Mouse (Mus musculus) hindbrain, embryonic 15.5 days (tissue): Measurements from ENCODE around the gene Slc4a3. TPM values are rescaled to one million over a fixed set of nuclear protein-coding genes. Genes with fewer than 3 reads are reported as not detected.

ENCODE experiments used
- ATAC-seq: fragments of 200-750 bp; cut with Nextera tagmentation; 2 replicates; pipeline ENCODE4 v1.8.0; 2017; ENCODE audit warnings: low read depth, moderate number of reproducible peaks, moderate TSS enrichment; ENCODE audit not compliant: low FRiP score
- H3K27ac ChIP-seq: fragments of 300-500 bp; sonication (generic); replicated peaks from 2 replicates; pipeline ENCODE4 v1.5.1; 2015; ENCODE audit warnings: mild to moderate bottlenecking, inconsistent platforms
- H3K27me3 ChIP-seq: fragments of 300-500 bp; sonication (generic); 2 replicates; pipeline ENCODE4 v1.6.1; 2015; ENCODE audit warnings: control low read depth, inconsistent platforms
- H3K36me3 ChIP-seq: fragments of 300-500 bp; sonication (generic); 2 replicates; pipeline ENCODE4 v1.6.1; 2015; ENCODE audit warnings: control low read depth, inconsistent platforms
- H3K4me1 ChIP-seq: fragments of 300-500 bp; sonication (generic); replicated peaks from 2 replicates; pipeline ENCODE4 v1.6.1; 2015; ENCODE audit warnings: control low read depth, inconsistent platforms
- H3K4me2 ChIP-seq: fragments of 300-500 bp; sonication (generic); 2 replicates; pipeline ENCODE4 v1.6.1; 2015; ENCODE audit warnings: moderate library complexity, mild to moderate bottlenecking, inconsistent platforms
- H3K4me3 ChIP-seq: fragments of 300-500 bp; sonication (generic); 2 replicates; pipeline ENCODE4 v1.5.1; 2015; ENCODE audit warnings: mild to moderate bottlenecking, inconsistent platforms
- H3K9ac ChIP-seq: fragments of 300-500 bp; sonication (generic); 2 replicates; pipeline ENCODE4 v1.6.1; 2015; ENCODE audit warnings: inconsistent platforms
- H3K9me3 ChIP-seq: fragments of 300-500 bp; sonication (generic); 2 replicates; pipeline ENCODE4 v1.6.1; 2016; ENCODE audit warnings: control low read depth, inconsistent platforms
- WGBS: fragments of 180-500 bp; shearing (Covaris S2); methylation state at CpG from one replicate; pipeline ENCODE4 v1.1.7; 2015; 5-methylcytosine and 5-hydroxymethylcytosine counted together
- polyA plus RNA-seq: library from polyadenylated mRNA; unstranded; fragments of >200 nt; fragmentation: Nextera tagmentation; extraction: Ambion mirVana; gene quantifications from 2 replicates; pipeline ENCODE4 v1.2.1, GENCODE M21; 2015

Gene Slc4a3
- polyA plus RNA-seq, 1 experiment from 2014 or later, result 77.2 TPM

GRCm38 (mm10) chr1:75532280-75533172, 13.5 kb upstream of the Slc4a3 start:
- H3K4me2 ChIP-seq, result no peak overlapping the region
- no peaks in the 10 kb centered on the region for H3K9me3 ChIP-seq
- peaks cover 52% of the 10 kb centered on the region for H3K36me3 ChIP-seq
- no peak overlapping the region for H3K27ac ChIP-seq
- no peaks in the 10 kb centered on the region for H3K27me3 ChIP-seq
- 92% methylated on average over 19 of the region's 19 CpGs for WGBS
- H3K4me3 ChIP-seq, result no peak overlapping the region
- no peaks in the 10 kb centered on the region for H3K4me1 ChIP-seq
- ATAC-seq, result no peak
- H3K9ac ChIP-seq, result no peak overlapping the region

DNA sequence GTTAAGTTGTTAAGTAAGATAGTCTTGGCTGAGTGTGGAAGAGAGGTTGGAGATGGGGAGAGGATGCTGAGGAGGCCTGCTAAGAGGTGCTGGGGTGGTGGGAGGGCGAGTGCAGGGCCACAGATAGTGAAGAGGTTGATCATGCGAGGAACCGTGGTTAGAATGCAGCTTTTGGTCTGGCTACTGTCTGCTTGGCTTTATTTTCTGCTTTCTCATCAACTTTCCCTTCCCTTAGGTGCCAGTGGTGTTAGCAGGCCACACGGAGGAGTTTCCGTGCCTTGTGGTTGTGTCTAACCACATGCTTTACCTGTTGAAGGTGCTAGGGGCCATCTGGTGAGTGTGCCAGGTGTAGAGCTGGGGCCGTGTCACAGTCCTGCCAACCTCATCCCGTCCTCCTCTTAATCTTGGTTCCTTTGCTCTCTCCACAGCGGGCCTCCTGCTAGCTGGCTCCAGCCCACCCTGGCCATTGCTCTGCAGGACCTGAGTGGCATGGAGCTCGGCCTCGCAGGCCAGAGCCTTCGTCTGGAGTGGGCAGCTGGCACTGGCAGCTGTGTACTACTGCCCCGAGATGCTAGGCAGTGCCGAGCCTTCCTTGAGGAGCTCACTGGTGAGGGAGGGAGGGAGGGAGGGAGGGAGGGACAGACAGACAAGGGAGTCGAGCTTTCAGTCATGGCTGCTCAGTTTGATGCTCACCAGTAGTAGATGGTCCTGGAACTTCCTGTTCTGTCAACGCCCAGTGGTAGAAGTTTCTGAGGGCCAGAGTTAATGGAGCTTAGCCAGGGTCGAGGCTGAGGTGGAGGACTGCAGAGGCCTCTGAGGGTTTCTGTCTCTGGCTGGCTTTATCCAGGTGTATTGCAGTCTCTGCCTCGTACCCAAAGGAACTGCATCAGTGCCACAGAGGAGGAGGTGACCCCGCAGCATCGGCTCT, 12.5 kb upstream of the Slc4a3 start:
- WGBS, result 90% methylated on average over 19 of the region's 19 CpGs
- Histone ChIP-seq H3K4me2 (no peak overlapping the region), H3K4me1 (no peaks in the 10 kb centered on the region), H3K27me3 (no peaks in the 10 kb centered on the region), H3K9me3 (no peaks in the 10 kb centered on the region), H3K4me3 (no peak overlapping the region), H3K9ac (no peak overlapping the region), H3K36me3 (peaks cover 41% of the 10 kb centered on the region), H3K27ac (no peak overlapping the region)
- no peak for ATAC-seq

GRCm38 (mm10) chr1:75537587-75537986, 8.5 kb upstream of the Slc4a3 start:
- H3K9me3 ChIP-seq, result no peaks in the 10 kb centered on the region
- ATAC-seq, result no peak
- no peaks in the 10 kb centered on the region for H3K27me3 ChIP-seq
- H3K27ac ChIP-seq, result no peak overlapping the region
- no peak overlapping the region for H3K4me2 ChIP-seq
- H3K4me3 ChIP-seq, result no peak overlapping the region
- H3K9ac ChIP-seq, result no peak overlapping the region
- 88% methylated on average over 2 of the region's 2 CpGs for WGBS
- H3K36me3 ChIP-seq, result peaks cover 28% of the 10 kb centered on the region; the same call in 1 of the 2 replicates
- no peaks in the 10 kb centered on the region for H3K4me1 ChIP-seq

DNA sequence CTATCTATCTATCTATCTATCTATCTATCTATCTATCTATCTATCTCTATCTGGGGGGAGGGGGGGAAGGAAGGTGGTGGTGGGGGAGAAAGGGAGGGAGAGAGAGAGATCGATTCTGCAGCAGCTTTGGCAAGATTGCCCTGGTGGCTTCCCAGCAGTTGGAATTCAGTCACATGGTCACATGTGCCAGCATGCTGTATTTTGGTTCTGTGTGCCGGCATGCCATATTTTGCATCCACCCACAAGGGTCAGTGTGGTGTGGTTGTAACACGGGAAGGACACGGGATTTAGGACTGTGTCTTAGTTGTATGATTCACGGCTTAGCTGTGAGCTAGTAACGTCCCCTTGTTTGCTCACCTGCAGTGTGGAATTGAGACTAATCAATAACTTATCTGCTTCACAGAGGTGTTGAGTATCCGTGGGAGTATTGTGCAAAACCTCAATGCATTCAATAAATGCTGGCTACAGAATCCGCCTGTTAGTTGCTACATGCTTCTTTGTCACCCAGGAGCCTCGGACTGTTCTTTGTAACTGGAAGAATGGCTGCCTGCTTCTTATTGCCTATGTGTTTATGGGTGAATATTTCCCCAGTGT, 7.4 kb upstream of the Slc4a3 start:
- H3K27me3 ChIP-seq, result no peaks in the 10 kb centered on the region
- H3K4me3 ChIP-seq, result no peak overlapping the region
- H3K9ac ChIP-seq, result no peak overlapping the region
- peaks cover 23% of the 10 kb centered on the region; the same call in 1 of the 2 replicates for H3K36me3 ChIP-seq
- WGBS, result 80% methylated on average over 9 of the region's 9 CpGs
- no peak for ATAC-seq
- H3K4me1 ChIP-seq, result no peaks in the 10 kb centered on the region
- H3K27ac ChIP-seq, result no peak overlapping the region
- H3K9me3 ChIP-seq, result no peaks in the 10 kb centered on the region
- no peak overlapping the region for H3K4me2 ChIP-seq

GRCm38 (mm10) chr1:75541496-75541895, 4.6 kb upstream of the Slc4a3 start:
- H3K27me3 ChIP-seq, result no peaks in the 10 kb centered on the region
- H3K4me3 ChIP-seq, result no peak overlapping the region
- H3K4me2 ChIP-seq, result no peak overlapping the region
- no peak for ATAC-seq
- WGBS, result 92% methylated on average over 7 of the region's 7 CpGs
- no peak overlapping the region for H3K9ac ChIP-seq
- peaks cover 1% of the 10 kb centered on the region; the same call in 1 of the 2 replicates for H3K36me3 ChIP-seq
- H3K27ac ChIP-seq, result no peak overlapping the region
- peaks cover 7% of the 10 kb centered on the region for H3K4me1 ChIP-seq
- H3K9me3 ChIP-seq, result no peaks in the 10 kb centered on the region

- no peak overlapping the region for H3K9ac ChIP-seq
- H3K36me3 ChIP-seq, result peaks cover 7% of the 10 kb centered on the region; the same call in 1 of the 2 replicates
- WGBS, result 92% methylated on average over 6 of the region's 6 CpGs
- no peak overlapping the region for H3K4me3 ChIP-seq
- H3K4me1 ChIP-seq, result peaks cover 21% of the 10 kb centered on the region
- H3K27me3 ChIP-seq, result no peaks in the 10 kb centered on the region
- H3K4me2 ChIP-seq, result no peak overlapping the region
- ATAC-seq, result no peak
- H3K27ac ChIP-seq, result no peak overlapping the region
- H3K9me3 ChIP-seq, result no peaks in the 10 kb centered on the region
Observed at GRCm38 (mm10) chr1:75544351-75544750, 1.7 kb upstream of the Slc4a3 start.

DNA sequence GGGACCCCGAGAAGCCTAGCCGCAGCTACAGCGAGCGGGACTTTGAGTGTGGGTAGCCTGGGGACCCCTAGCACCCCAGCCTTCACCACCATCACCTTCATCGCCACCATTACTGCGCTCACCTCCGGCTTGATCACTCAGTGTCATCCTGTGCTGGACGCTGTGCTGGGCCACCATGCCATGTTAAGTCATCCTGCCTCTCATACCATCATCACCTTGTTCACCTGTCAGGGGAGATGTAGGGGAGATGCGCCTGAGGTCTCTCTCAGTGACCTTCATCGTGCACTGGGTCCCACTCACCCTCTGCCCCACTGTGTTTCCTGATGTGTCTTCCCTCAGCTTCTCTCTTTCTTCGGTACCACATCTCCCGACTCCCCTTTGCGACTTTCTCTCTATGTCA, 1.3 kb downstream of the Slc4a3 start:
- 98% methylated on average over 13 of the region's 13 CpGs for WGBS
- Histone ChIP-seq H3K36me3 (peaks cover 33% of the 10 kb centered on the region; the same call in 1 of the 2 replicates), H3K9ac (no peak overlapping the region), H3K4me3 (peak overlapping the region; percentile 78), H3K27me3 (no peaks in the 10 kb centered on the region), H3K9me3 (no peaks in the 10 kb centered on the region), H3K27ac (no peak overlapping the region), H3K4me1 (peaks cover 21% of the 10 kb centered on the region), H3K4me2 (peak overlapping the region; percentile 76)
- ATAC-seq, result 0 out of 2 replicates have a peak, but pooled peaks have one; percentile 1

DNA sequence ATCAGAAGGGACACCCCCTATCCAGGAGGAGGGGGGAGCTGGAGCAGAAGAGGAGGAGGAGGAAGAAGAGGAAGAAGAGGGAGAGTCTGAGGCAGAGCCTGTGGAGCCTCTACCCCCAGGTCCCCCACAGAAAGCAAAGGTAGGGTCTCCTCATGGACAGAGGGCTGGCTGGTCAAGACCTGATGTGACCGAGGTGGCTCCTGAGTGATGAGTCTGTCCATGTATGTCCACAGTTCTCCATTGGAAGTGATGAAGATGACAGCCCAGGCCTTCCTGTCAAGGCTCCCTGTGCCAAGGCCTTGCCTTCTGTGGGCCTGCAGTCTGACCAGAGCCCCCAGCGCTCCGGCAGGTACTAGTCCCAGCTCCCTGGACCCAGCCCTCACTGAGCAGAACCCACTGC, 2.0 kb downstream of the Slc4a3 start:
- Histone ChIP-seq H3K4me2 (no peak overlapping the region), H3K36me3 (peaks cover 40% of the 10 kb centered on the region), H3K4me1 (peaks cover 21% of the 10 kb centered on the region), H3K27me3 (no peaks in the 10 kb centered on the region), H3K9me3 (no peaks in the 10 kb centered on the region), H3K9ac (no peak overlapping the region), H3K4me3 (no peak overlapping the region), H3K27ac (no peak overlapping the region)
- 94% methylated on average over 3 of the region's 3 CpGs for WGBS
- no peak for ATAC-seq

DNA sequence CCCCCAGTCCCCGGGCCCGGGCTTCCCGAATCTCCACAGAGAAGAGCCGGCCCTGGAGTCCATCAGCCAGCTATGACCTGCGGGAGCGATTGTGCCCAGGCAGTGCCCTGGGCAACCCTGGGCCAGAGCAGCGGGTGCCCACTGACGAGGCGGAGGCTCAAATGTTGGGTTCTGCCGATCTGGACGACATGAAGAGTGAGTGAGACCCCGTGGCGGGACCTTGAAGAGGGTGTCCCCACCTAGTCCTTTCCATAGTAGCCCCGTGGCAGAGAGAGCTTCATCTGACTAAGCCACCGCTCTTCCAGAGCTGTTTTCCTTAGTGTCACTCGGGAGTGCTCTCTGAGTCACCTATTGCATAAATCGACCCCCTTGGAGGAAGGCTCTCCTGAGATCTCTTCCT, 2.8 kb downstream of the Slc4a3 start:
- Histone ChIP-seq H3K9ac (no peak overlapping the region), H3K4me1 (peaks cover 21% of the 10 kb centered on the region), H3K27me3 (no peaks in the 10 kb centered on the region), H3K4me3 (no peak overlapping the region), H3K27ac (no peak overlapping the region), H3K9me3 (no peaks in the 10 kb centered on the region), H3K36me3 (peaks cover 48% of the 10 kb centered on the region), H3K4me2 (no peak overlapping the region)
- 93% methylated on average over 17 of the region's 17 CpGs for WGBS
- ATAC-seq, result no peak

DNA sequence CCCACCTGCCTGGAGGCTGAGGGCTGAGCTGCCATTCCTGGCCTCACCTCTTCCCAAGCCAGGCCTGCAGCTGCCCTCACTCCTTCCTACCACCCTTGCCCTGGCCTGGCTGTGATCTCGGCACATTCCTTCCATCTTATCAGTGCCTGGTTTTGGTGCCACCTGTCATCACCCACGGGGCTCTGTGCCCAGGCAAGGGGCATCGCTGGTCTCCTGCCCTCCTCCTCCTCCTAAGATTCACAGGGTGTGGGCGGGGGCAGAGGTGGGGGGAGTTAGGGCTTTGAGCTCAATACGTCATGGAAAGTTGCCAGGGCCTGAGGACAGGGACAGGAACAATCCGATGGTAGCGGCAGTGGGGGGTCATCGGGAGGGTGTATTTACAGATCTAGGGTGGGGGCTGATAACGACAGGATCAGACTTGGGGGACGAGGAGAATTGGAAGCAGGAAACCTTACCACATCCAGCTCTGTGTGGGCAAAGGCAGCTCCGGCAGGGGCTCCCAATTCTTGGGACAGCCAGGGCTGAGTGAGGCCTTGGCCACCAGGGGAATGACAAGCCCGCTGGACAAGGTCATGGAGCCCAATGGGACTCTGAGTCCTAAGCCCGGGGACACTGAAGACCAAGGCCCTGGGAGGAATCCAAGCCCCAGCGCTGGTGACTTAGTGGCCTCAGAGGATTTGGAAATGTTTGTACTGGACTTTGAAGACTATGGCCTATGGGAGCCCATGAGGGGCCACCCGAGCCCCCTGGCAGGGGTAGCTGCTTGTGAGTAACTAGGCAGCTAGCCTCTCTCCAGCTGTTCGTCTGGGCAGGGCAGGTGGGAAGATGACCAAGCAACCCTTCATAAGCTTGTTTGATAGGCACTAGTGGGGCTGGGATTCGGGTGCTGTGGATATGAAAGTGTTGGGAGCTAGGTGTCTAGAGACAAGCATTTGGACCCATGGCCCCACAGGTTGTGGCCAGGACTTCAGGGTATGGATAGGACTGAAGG, 3.5 kb downstream of the Slc4a3 start:
- H3K4me1 ChIP-seq, result peaks cover 21% of the 10 kb centered on the region
- WGBS, result 87% methylated on average over 17 of the region's 17 CpGs
- H3K4me3 ChIP-seq, result no peak overlapping the region
- no peak for ATAC-seq
- H3K4me2 ChIP-seq, result no peak overlapping the region
- no peak overlapping the region for H3K27ac ChIP-seq
- peaks cover 53% of the 10 kb centered on the region for H3K36me3 ChIP-seq
- no peaks in the 10 kb centered on the region for H3K9me3 ChIP-seq
- H3K9ac ChIP-seq, result no peak overlapping the region
- H3K27me3 ChIP-seq, result no peaks in the 10 kb centered on the region

DNA sequence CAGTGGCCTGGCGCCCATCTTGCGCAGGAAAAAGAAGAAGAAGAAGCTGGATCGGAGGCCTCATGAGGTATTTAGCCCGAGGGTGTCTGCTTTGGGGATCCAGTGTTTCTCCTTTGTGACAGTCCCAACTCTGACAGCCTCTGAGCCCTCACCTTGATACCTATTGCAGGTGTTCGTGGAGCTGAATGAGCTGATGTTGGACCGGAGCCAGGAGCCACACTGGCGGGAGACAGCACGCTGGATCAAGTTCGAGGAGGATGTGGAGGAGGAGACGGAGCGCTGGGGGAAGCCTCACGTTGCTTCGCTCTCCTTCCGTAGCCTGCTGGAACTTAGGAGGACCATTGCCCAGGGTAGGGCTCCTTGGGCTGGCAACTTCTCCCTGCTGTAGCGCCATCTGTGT, 4.5 kb downstream of the Slc4a3 start:
- Histone ChIP-seq H3K9ac (no peak overlapping the region), H3K4me2 (no peak overlapping the region), H3K27ac (no peak overlapping the region), H3K36me3 (peaks cover 62% of the 10 kb centered on the region), H3K4me1 (peaks cover 18% of the 10 kb centered on the region), H3K27me3 (no peaks in the 10 kb centered on the region), H3K4me3 (no peak overlapping the region), H3K9me3 (no peaks in the 10 kb centered on the region)
- 89% methylated on average over 14 of the region's 15 CpGs for WGBS
- no peak for ATAC-seq
